Mouse (Mus musculus) liver, embryonic 16.5 days (tissue): ENCODE measurements around the gene Med27. TPM values are rescaled to one million over a fixed set of nuclear protein-coding genes. Genes with fewer than 3 reads are reported as not detected.

Source experiments
- ATAC-seq: fragments of 200-750 bp; cut with Nextera tagmentation; 2 replicates; pipeline ENCODE4 v1.8.0; 2017; ENCODE audit warnings: low read depth, mild to moderate bottlenecking, moderate number of reproducible peaks, moderate library complexity
- H3K27ac ChIP-seq: fragments of 300-500 bp; sonication (generic); 2 replicates; pipeline ENCODE4 v1.5.1; 2014; ENCODE audit warnings: mild to moderate bottlenecking, low read length
- H3K27me3 ChIP-seq: fragments of 300-500 bp; sonication (generic); 2 replicates; pipeline ENCODE4 v1.6.1; 2014; ENCODE audit warnings: low read depth, low read length, mixed read lengths; ENCODE audit not compliant: control insufficient read depth, insufficient read depth
- H3K36me3 ChIP-seq: fragments of 300-500 bp; sonication (generic); 2 replicates; pipeline ENCODE4 v1.6.1; 2014; ENCODE audit warnings: mild to moderate bottlenecking; ENCODE audit not compliant: control insufficient read depth, insufficient read depth
- H3K4me1 ChIP-seq: fragments of 300-500 bp; sonication (generic); 2 replicates; pipeline ENCODE4 v1.6.1; 2014; ENCODE audit warnings: low read depth, low read length, mixed read lengths; ENCODE audit not compliant: control insufficient read depth
- H3K4me2 ChIP-seq: fragments of 300-500 bp; sonication (generic); 2 replicates; pipeline ENCODE4 v1.6.1; 2014; ENCODE audit warnings: low read depth, low read length, mixed read lengths
- H3K4me3 ChIP-seq: fragments of 300-500 bp; sonication (generic); 2 replicates; pipeline ENCODE4 v1.5.1; 2014; ENCODE audit warnings: low read depth, mild to moderate bottlenecking, low read length
- H3K9ac ChIP-seq: fragments of 300-500 bp; sonication (generic); 2 replicates; pipeline ENCODE4 v1.6.1; 2014; ENCODE audit warnings: low read depth, low read length
- H3K9me3 ChIP-seq: fragments of 300-500 bp; sonication (generic); replicated peaks from 2 replicates; pipeline ENCODE4 v1.6.1; 2016; ENCODE audit warnings: low read length; ENCODE audit not compliant: control insufficient read depth
- WGBS: fragments of 180-500 bp; shearing (Covaris S2); extraction: QIAGEN DNeasy Blood & Tissue Kit; methylation state at CpG from one replicate; pipeline ENCODE4 v1.1.7; 2014; ENCODE audit not compliant: insufficient replicate concordance; 5-methylcytosine and 5-hydroxymethylcytosine counted together
- polyA plus RNA-seq: library from polyadenylated mRNA; unstranded; fragments of >200 nt; fragmentation: Nextera tagmentation; extraction: Ambion mirVana; gene quantifications from 2 replicates; pipeline ENCODE4 v1.2.1, GENCODE M21; 2015

The Med27 gene
- polyA plus RNA-seq, 1 experiment from 2014 or later: 14.1 TPM

GRCm38 (mm10) chr2:29501381-29501780 is 154.8 kb downstream of the Med27 start:
- Histone ChIP-seq H3K9ac (no peak overlapping the region), H3K4me3 (no peak overlapping the region), H3K36me3 (no peaks in the 10 kb centered on the region), H3K27me3 (no peaks in the 10 kb centered on the region), H3K9me3 (no peaks in the 10 kb centered on the region), H3K27ac (no peak overlapping the region), H3K4me2 (no peak overlapping the region), H3K4me1 (no peaks in the 10 kb centered on the region)
- ATAC-seq: no peak
- 64% methylated on average over 4 of the region's 4 CpGs for WGBS

DNA sequence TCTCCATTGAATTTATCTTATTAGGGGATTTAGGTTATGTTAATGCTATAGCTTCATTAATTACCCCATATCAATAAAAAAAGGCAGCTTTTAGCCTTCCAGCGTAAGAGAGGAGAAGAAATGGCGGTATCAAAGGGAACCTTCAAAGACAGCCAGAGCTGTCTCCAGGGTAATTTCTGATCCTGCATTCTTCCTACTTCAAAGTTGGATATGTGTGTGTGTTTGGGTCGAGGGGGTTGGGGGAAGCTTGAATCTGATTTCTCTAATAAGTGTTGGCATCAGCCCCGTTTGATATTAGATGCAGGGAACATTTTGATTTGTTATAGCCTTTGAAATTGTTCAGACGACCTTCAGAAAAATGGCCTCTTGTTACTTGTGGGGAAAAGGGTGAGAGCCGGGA is 158.2 kb downstream of the Med27 start:
- H3K27ac ChIP-seq: no peak overlapping the region
- H3K36me3 ChIP-seq: no peaks in the 10 kb centered on the region
- no peaks in the 10 kb centered on the region for H3K9me3 ChIP-seq
- H3K4me1 ChIP-seq: no peaks in the 10 kb centered on the region
- no peaks in the 10 kb centered on the region for H3K27me3 ChIP-seq
- no peak overlapping the region for H3K4me3 ChIP-seq
- WGBS: 63% methylated on average over 6 of the region's 6 CpGs
- ATAC-seq: no peak
- H3K9ac ChIP-seq: no peak overlapping the region
- no peak overlapping the region for H3K4me2 ChIP-seq

GRCm38 (mm10) chr2:29506411-29506810 is 159.8 kb downstream of the Med27 start:
- Histone ChIP-seq H3K4me3 (no peak overlapping the region), H3K27ac (no peak overlapping the region), H3K27me3 (no peaks in the 10 kb centered on the region), H3K9ac (no peak overlapping the region), H3K4me2 (no peak overlapping the region), H3K4me1 (no peaks in the 10 kb centered on the region), H3K36me3 (no peaks in the 10 kb centered on the region), H3K9me3 (no peaks in the 10 kb centered on the region)
- no peak for ATAC-seq
- WGBS: 72% methylated on average over 4 of the region's 4 CpGs

DNA sequence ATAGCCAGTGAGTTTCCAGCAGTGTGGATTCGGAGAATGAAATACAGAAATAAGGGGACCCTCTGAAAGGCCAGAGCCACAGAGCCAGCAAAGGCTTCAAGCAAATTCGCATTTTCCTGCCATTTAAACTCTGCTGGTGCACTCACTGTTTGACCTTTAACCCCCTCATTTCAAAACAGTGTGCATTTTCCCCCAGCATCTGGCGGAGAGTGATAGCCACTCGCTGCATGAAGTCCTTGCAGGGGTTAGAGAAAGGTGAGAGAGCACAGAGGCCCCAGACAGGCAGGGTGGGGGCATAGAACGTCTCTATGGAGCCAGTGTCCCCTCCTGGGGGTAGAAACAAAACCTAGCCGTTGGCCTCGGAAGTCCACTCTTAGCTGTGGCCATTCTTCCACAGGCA is 166.5 kb downstream of the Med27 start:
- Histone ChIP-seq H3K36me3 (no peaks in the 10 kb centered on the region), H3K4me1 (no peaks in the 10 kb centered on the region), H3K4me2 (no peak overlapping the region), H3K27ac (no peak overlapping the region), H3K4me3 (no peak overlapping the region), H3K9ac (no peak overlapping the region), H3K9me3 (no peaks in the 10 kb centered on the region), H3K27me3 (no peaks in the 10 kb centered on the region)
- no peak for ATAC-seq
- 62% methylated on average over 7 of the region's 7 CpGs for WGBS

- H3K36me3 ChIP-seq: no peaks in the 10 kb centered on the region
- WGBS: 82% methylated on average over 6 of the region's 6 CpGs
- H3K4me1 ChIP-seq: no peaks in the 10 kb centered on the region
- no peak overlapping the region for H3K4me2 ChIP-seq
- H3K4me3 ChIP-seq: no peak overlapping the region
- no peak for ATAC-seq
- no peaks in the 10 kb centered on the region for H3K27me3 ChIP-seq
- no peaks in the 10 kb centered on the region for H3K9me3 ChIP-seq
- H3K27ac ChIP-seq: no peak overlapping the region
- H3K9ac ChIP-seq: no peak overlapping the region
Measured at GRCm38 (mm10) chr2:29514836-29515235, 168.2 kb downstream of the Med27 start.

DNA sequence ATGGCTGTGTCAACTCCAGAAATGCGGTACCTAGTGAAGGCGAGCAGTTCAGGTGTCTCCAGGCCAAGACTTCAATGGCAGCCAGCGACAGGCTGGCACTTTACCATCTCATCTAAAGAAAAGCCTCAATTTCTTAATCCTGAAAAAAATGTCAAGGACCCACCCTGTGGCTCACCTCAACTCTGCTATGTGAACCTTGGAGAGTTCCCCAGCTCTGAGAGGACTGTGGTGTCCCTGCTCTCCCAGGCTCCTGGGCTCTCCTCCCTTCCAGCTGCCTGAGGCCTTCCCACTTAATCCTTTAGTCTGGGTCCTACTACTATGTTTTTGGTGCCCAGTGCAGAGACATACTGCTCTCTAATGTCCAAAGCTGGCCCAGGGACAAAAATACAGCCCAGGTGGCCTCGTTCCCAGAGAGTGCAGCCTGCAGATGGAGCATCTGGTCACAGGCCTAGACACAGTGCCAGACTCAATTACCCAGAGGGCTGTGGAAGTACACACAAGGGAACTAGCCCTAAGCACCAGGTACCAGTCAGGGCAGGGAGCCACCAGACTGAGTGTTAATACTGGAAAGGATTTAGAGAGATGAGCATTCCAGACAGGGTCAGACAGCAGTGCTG is 169.3 kb downstream of the Med27 start:
- H3K4me2 ChIP-seq: no peak overlapping the region
- no peak overlapping the region for H3K4me3 ChIP-seq
- H3K27me3 ChIP-seq: no peaks in the 10 kb centered on the region
- H3K36me3 ChIP-seq: no peaks in the 10 kb centered on the region
- 73% methylated on average over 4 of the region's 4 CpGs for WGBS
- H3K4me1 ChIP-seq: no peaks in the 10 kb centered on the region
- H3K9ac ChIP-seq: no peak overlapping the region
- ATAC-seq: no peak
- no peak overlapping the region for H3K27ac ChIP-seq
- no peaks in the 10 kb centered on the region for H3K9me3 ChIP-seq

GRCm38 (mm10) chr2:29516621-29517170 is 170.1 kb downstream of the Med27 start:
- Histone ChIP-seq H3K4me1 (no peaks in the 10 kb centered on the region), H3K4me2 (no peak overlapping the region), H3K27me3 (no peaks in the 10 kb centered on the region), H3K27ac (no peak overlapping the region), H3K9ac (no peak overlapping the region), H3K9me3 (no peaks in the 10 kb centered on the region), H3K36me3 (no peaks in the 10 kb centered on the region), H3K4me3 (no peak overlapping the region)
- 58% methylated on average over 9 of the region's 9 CpGs for WGBS
- no peak for ATAC-seq

DNA sequence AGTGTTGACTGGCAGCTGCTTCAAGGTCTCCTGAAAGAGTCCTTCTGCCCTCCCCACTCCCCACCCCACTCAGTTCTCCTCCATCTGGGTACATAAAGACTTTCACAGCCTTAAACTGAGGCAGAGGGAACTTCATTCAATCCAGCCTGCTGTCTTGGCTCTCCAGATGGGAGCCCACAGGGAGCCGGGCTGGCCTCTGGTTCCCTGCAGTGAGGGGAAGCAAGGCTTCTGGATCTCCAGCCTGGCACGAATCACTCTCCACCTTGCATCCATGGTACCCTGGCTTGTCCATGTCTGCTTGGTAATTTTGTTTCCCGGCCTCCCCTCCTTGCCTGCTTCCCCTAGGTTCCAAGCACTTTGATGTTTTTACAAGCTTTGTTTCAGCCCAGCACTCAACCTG is 172.8 kb downstream of the Med27 start:
- no peak for ATAC-seq
- H3K4me2 ChIP-seq: no peak overlapping the region
- no peak overlapping the region for H3K4me3 ChIP-seq
- 56% methylated on average over 3 of the region's 3 CpGs for WGBS
- no peak overlapping the region for H3K9ac ChIP-seq
- no peaks in the 10 kb centered on the region for H3K4me1 ChIP-seq
- no peaks in the 10 kb centered on the region for H3K36me3 ChIP-seq
- no peaks in the 10 kb centered on the region for H3K9me3 ChIP-seq
- no peak overlapping the region for H3K27ac ChIP-seq
- H3K27me3 ChIP-seq: no peaks in the 10 kb centered on the region

- no peaks in the 10 kb centered on the region for H3K4me1 ChIP-seq
Measured at GRCm38 (mm10) chr2:29520206-29520605, 173.6 kb downstream of the Med27 start.

More at GRCm38 (mm10) chr2:29520206-29520605, 173.6 kb downstream of the Med27 start:
- H3K4me3 ChIP-seq: no peak overlapping the region
- H3K9ac ChIP-seq: no peak overlapping the region
- no peak overlapping the region for H3K4me2 ChIP-seq
- 83% methylated on average over 6 of the region's 6 CpGs for WGBS
- no peak for ATAC-seq
- no peak overlapping the region for H3K27ac ChIP-seq
- no peaks in the 10 kb centered on the region for H3K9me3 ChIP-seq
- no peaks in the 10 kb centered on the region for H3K36me3 ChIP-seq
- no peaks in the 10 kb centered on the region for H3K27me3 ChIP-seq
